Mouse (Mus musculus) layer of hippocampus, adult 2 months (tissue): Measurements from ENCODE around the gene Mcm8. TPM values are rescaled to one million over a fixed set of nuclear protein-coding genes. Genes with fewer than 3 reads are reported as not detected.

Experiments used
- DNase-seq, 2 experiments: peaks; one replicate each; pipeline ENCODE4 v3.0.0; 2022; ENCODE audit warnings: low spot score in 2 of 2
- H3K27ac ChIP-seq: fragments of 200-600 bp; 2 replicates; pipeline ENCODE4 v1.8.1; 2022
- H3K4me3 ChIP-seq: fragments of 200-600 bp; 2 replicates; pipeline ENCODE4 v1.8.1; 2022; ENCODE audit warnings: mild to moderate bottlenecking
- CTCF ChIP-seq: fragments of 200-600 bp; conservative IDR thresholded peaks from 2 replicates; pipeline ENCODE4 v1.8.1; 2022; ENCODE audit warnings: antibody characterized with exemption, mild to moderate bottlenecking, moderate library complexity
- long read RNA-seq, 2 experiments: library from polyadenylated mRNA; stranded (forward); transcript quantifications; one replicate each; pipeline ENCODE4 v2.0.0; 2021; ENCODE audit warnings: borderline mapping rate in 2 of 2
- total RNA-seq, 2 experiments: library from RNA; stranded (reverse); gene quantifications; 2 replicates each; pipeline ENCODE4 v1.2.3; 2021

Mcm8 gene
- total RNA-seq: 1 to 10 TPM; 3.7 to 4.5 TPM
- long read RNA-seq, experiment 1, transcript Mcm8-201 (19 exons, 3,179 nt): major isoform, 6 of 11 reads
- long read RNA-seq, experiment 1, partial matches to known transcripts: 0 of 11 reads
- long read RNA-seq, experiment 1, other reads (novel, unspliced or antisense): 5 of 11 reads
- long read RNA-seq, experiment 2, partial matches to known transcripts: 0 of 6 reads
- long read RNA-seq, experiment 2, other reads (novel, unspliced or antisense): 3 of 6 reads

DNA sequence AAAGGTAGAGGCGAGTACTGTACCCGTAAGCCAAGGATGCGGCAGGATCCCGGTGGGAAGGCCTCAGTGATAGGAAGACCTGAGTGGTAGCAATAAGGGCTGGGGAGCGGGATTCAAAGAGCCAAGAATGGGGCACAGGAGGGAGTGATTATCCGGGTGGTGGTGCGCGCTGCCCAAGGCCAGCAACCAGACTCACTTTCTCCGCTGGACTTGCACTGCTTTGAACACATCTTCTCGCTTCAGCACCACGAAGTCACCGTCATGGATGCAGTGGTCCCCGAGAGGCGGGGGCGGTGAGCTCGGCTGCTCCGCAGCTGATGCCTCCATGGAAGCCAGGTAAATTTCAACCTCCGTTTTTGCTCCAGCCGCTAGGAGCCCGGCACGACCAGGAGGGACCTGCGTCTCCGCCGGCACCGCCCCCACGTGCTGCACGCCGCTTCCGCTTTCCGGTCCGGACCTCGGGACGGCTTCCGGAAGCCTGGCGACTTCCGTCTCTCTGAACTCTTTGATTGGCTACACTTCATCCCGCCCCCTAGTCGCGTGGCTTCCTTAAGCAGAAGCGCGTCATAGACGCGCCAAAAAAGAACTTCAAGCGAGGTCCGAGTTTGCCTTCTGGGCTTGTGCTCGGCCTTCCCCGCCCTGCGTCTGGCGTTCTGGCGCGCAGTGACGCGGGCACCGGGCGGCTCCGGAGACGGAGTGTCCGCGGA lies at the start of gene Mcm8, which contains the start of gene Trmt6:
Mcm8 (plus strand) TSS at position 534 of the 707 bp plus-strand sequence.
Trmt6 (minus strand) TSS at position 448 of the 707 bp plus-strand sequence.
- TF ChIP-seq CTCF: peak; percentile 66
- Histone ChIP-seq H3K27ac (peak within 1 kb of the TSS; percentile 63), H3K4me3 (peak within 1 kb of the TSS; percentile 98)
- DNase-seq: peak; percentile 87 to 92

DNA sequence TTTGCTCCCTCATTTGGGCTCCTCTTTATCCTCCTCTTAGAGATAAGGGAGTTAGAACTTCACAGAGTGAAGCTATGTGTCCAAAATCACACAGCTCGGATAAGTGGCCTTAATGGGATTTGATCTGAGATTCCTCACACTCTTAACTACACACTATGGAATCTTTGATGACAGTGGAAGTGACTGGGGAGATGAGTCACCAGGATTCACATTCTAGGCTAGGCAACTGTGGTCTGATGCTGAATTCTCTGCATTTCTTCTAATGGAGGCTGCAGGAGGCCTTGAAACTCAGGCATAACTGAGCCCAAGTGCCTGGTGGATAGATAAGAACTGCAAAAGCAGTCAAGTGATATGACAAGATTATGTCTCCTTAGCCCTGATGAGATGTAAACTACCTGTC lies 45.1 kb upstream of the Mcm8 start:
- Histone ChIP-seq H3K4me3 (no peak overlapping the region), H3K27ac (no peak overlapping the region)
- TF ChIP-seq CTCF: no peak
- DNase-seq: no peak

DNA sequence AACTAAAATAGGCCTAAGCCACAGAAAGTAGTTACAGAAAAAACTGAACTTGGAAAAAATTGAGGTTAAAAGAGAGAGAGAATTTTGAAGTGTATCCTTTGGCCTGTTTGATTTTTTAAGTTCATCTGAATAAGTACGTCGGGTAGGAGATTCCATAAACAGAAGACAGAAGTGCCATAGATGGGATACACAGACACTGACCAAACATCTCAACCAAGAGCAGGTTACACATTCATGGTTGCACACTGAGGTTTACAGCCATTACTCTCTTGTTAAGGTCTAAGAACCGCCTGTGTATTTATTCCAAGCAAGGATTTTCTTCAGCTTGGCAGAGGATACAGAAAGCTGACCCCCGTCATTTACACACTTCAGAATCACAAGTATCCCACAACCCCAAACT lies 35.0 kb upstream of the Mcm8 start, which contains the start of gene Chgb:
Chgb (plus strand) TSS at position 301 of the 400 bp plus-strand sequence.
- Histone ChIP-seq H3K27ac (peak within 1 kb of the TSS; percentile 96), H3K4me3 (peak within 1 kb of the TSS; percentile 81)
- TF ChIP-seq CTCF: no peak
- DNase-seq: no peak

DNA sequence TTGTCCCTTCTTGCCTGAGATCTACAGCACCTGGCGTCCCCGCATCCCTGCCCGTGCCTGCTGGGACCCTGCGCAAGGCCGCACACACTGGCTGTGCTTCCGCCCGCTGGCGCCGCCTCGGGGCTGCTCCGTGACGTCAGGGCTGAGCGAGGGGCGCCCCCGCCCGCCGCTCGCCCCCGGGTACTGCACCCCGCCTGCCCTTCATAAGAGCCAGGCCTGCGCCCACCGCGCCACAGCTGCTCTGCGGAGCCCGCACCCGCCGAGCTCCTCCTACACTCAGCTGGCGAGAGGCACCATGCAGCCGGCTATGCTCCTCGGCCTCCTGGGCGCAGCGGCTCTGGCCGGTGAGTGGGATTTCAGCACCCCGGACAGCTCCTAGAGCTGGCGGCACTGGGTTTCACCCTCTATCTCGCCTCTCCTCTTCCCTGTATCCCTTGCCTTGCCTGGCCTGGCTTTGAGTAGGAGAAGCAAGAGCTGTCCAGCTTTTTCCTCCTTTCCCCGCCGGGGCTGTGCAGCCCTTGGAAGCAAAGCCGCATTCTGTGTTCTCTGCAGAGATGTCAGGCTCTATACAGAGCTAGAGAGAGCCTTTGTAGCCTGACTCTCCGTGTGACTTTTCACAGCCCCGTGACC lies 34.4 kb upstream of the Mcm8 start:
- peak; percentile 84 for DNase-seq
- Histone ChIP-seq H3K4me3 (peak overlapping the region; percentile 81), H3K27ac (peak overlapping the region; percentile 96)
- peak; percentile 44 for TF ChIP-seq CTCF

DNA sequence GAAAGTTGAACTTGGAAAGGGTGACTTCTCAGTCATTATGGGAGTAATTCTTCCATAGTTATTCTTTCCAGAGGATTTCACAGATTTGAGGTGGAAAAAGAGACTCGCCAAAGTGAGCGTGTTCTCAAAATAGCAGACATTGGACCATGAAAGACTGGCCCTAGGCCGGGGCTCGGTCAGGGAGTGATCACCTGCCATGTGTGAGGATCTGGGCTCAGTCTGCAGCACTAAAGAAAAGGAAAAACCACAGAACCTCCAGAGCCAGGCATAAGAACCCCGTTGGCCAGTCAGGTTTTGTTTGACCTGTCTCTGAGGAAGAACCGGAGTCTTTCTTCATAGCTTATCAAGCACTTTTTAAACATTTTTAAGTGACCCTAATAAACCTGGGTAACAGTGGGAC lies 31.9 kb upstream of the Mcm8 start:
- no peak for DNase-seq
- no peak for TF ChIP-seq CTCF
- Histone ChIP-seq H3K27ac (peak overlapping the region; percentile 96), H3K4me3 (peak overlapping the region; percentile 81)

DNA sequence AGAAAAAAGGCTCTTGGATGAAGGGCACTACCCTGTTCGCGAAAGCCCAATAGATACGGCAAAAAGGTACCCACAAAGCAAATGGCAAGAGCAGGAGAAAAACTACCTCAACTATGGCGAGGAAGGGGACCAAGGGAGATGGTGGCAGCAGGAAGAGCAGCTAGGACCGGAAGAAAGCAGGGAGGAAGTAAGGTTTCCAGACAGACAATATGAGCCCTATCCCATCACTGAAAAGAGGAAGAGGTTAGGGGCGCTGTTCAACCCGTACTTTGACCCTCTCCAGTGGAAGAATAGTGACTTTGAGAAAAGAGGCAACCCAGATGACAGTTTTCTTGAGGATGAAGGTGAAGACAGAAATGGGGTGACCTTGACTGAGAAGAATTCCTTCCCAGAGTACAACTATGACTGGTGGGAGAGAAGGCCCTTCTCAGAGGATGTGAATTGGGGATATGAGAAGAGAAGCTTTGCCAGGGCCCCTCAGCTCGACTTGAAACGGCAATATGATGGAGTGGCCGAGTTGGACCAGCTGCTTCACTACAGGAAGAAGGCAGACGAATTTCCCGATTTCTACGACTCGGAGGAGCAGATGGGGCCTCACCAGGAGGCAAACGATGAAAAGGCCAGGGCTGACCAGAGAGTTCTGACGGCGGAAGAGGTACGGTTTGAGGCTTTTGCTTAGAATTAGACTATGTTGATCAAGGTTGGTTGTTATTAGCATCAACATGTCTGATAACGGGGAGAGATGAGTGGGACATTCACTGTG lies 22.3 kb upstream of the Mcm8 start:
- Histone ChIP-seq H3K4me3 (no peak overlapping the region), H3K27ac (no peak overlapping the region)
- no peak for TF ChIP-seq CTCF
- no peak for DNase-seq

DNA sequence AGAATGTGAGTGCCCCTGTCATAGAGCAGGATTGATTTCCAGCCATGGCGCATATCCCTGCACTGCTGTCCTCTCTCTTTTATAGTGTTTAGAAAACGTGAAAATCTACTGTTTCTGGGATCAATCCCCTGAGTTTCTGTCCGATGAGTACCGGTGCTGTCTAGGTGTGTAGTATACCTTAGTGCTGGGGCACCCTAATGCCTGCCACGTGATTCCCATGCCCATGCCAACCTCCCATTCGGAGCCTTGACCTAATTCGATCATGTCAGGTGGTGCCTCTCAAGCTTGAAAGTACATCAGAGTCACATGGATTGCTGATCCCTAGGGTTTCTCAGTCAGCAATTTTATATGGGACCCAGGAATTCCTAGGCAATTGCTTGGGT lies 21.7 kb upstream of the Mcm8 start:
- no peak for DNase-seq
- H3K27ac ChIP-seq: no peak overlapping the region
- TF ChIP-seq CTCF: no peak
- H3K4me3 ChIP-seq: no peak overlapping the region

DNA sequence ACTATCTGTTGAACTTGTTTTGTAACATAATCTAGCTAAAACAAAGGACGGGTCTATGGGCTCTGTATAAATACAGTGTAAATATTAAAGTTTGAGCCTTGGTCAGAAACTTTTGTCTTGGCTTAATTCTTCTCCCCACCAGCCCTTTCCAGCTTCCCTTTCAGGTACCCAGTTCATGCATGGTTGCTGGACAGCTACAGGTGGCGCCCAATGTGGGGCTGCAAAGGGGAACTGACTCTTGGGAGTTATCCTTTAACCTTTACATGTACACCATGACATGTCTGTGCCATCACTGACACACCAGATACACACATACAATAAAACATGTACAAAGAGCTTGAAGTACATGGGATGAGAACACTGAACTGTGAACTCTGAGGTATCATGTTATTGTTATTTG lies 13.0 kb upstream of the Mcm8 start:
- Histone ChIP-seq H3K27ac (no peak overlapping the region), H3K4me3 (no peak overlapping the region)
- DNase-seq: no peak
- no peak for TF ChIP-seq CTCF

DNA sequence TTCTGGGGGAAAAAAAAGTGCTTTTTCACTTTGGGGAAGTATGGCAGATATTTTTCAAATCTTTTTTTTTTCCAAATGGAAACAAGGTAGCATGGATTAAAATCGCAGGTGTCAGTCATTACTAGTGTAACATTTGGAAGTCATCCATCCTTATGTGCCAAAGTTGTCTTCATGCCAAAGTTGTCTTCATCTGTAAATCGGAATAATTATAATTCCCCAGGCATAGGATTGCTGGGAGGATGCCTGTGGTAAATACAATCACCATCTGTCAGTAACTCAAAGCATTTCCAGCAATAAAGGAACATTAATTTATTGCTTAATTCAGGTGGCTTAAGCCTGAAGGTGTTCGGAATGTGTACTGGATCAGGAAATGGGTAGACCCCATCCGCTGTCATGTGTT lies 25.1 kb downstream of the Mcm8 start:
- Histone ChIP-seq H3K27ac (no peak overlapping the region), H3K4me3 (no peak overlapping the region)
- TF ChIP-seq CTCF: no peak
- DNase-seq: no peak

DNA sequence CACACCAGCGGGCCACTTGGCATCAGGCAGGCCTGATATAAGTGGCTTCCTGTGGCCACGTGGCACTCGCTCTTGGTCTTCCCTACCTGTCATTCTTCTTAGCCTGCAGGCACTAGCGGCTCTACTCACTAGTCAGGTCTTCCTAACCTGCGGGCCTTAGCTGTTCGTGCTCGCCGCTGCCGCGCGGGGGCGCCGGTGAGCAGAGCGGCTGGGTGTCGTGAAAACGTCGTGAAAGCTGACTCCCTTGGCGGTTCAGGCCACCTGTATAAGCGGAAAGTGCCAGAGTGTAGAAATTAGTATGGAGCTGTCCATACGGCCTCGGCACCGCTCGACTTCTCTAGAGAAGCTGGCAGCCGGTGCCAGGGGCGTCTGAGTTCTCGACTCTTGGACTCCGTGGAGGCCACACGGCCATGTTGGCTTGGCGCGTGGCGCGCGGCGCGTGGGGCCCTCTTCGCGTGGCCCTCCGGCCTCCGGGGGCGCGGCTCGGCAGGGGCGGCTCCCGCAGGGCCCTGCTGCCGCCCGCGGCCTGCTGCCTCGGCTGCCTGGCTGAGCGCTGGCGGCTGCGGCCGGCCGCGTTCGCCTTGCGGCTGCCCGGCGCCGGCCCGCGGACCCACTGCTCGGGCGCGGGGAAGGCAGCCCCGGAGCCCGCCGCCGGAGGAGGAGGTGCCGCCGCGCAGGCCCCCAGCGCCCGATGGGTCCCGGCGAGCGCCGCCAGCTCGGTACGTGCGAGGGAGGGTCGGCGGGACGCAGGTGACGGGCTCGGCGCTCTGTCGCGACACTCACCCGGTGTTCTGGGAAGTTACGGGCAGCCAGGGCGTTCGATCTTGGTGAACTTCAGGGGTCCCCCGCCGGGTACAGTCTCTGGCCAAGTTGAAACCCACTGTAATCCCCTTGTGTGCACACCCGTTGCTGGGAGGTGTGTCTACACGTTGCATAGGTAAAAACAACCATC lies 30.7 kb downstream of the Mcm8 start, which contains the start of gene Crls1:
Crls1 (plus strand) TSS at position 260 of the 952 bp plus-strand sequence.
- peak within 1 kb of the TSS; percentile 88 for H3K27ac ChIP-seq

DNA sequence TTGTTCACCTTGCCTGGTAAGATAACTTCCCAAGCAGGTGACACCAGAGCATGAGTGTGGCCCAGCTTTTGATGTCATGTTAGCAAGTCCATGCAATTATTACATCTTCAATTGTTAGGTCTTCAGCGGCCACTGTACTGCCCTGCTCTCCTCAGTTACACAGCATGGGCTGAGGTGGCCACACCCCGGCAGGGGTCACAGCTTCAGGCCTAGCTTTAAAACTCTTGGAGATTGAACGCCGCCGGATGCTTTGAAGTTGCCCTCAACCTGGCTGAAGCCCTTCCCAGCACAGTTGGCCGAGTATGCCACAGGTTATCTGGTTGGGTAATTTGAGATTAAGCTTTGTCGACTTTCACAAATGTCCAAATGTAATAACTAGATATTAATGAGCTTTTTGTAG lies 31.6 kb downstream of the Mcm8 start:
- Histone ChIP-seq H3K27ac (peak overlapping the region; percentile 88), H3K4me3 (peak overlapping the region; percentile 91)
- TF ChIP-seq CTCF: no peak
- no peak for DNase-seq

More for the DNA sequence above, 30.7 kb downstream of the Mcm8 start, which contains the start of gene Crls1:
- peak; percentile 93 to 99 for DNase-seq
- peak; percentile 100 for TF ChIP-seq CTCF
- H3K4me3 ChIP-seq: peak within 1 kb of the TSS; percentile 91
